Mouse (Mus musculus) lung, adult 2 months (tissue): Measurements from ENCODE around the gene Aak1.

Experiments used
- CTCF ChIP-seq: fragments of 200-500 bp; IDR thresholded peaks from 2 replicates; pipeline ENCODE4 v1.5.1; 2011; ENCODE audit warnings: mild to moderate bottlenecking, low read length, control low read depth; ENCODE audit not compliant: insufficient read depth
- POLR2A ChIP-seq: fragments of 200-500 bp; IDR thresholded peaks from 2 replicates; pipeline ENCODE4 v1.6.1; 2011; ENCODE audit warnings: low read depth, mild to moderate bottlenecking, control low read depth, low read length, borderline replicate concordance; ENCODE audit errors: extremely low read depth

DNA sequence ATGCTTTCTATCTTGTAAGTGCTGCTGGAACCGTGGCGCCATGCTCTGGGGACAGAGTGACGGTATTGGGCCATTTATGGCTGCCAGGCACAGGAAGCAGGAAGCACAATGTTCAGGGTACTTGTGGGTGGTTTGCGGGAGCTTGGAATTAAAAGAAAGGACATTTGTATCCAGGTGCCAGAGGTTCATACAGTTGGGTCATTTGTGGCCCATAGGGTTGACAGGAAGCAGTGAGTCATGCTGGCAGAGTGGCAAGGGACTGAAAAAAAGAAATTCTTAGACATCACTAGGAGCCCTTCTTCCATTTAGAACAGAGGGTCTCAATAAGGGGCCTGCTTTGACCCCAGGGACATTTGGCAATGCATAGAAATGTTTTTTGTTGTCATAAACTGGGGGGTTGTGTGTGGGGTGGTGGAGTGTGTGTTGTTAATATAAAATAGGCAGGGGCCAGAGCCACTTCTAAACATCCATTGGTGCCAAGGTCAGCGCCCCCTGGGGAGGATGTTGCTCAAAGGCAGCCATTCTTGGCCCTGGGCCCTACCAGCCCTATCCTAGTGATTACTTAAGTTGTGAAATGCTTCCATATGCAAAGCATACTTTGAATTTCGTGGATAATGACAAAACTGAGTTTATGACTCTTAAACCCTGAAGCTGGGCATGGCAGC, 25.5 kb downstream of the Aak1 start:
- no peak for TF ChIP-seq CTCF
- TF ChIP-seq POLR2A, result no peak
